Mouse (Mus musculus): ENCODE data around the gene Crebzf. TPM values are rescaled to one million over a fixed set of nuclear protein-coding genes. Genes with fewer than 3 reads are reported as not detected.

Gene Crebzf
- polyA plus RNA-seq, 1 experiment = 222 TPM

DNA sequence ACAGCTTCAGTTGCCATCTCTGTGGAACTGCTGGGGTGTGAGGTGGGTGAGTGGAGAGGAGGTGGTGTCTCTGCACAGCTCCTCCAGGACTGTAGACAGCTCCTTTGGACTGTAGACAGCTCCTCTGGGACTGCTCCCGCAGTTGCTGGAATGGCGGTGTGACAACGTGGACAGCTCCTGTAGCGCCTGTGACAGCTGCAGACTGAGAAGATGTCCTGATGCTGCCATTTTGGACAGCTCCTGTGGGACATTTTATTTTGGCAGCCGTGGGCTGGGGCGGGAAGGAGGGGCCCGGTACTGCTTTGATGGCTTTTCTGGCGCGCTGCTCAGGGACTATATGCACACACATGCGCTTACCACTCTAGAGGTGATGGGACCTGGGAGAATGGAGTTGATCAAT lies 17.8 kb downstream of the Crebzf start:
- TF ChIP-seq GATA1 (IDR thresholded peaks at IDR 0.05; ENCODE audit: low read length) = no peak

DNA sequence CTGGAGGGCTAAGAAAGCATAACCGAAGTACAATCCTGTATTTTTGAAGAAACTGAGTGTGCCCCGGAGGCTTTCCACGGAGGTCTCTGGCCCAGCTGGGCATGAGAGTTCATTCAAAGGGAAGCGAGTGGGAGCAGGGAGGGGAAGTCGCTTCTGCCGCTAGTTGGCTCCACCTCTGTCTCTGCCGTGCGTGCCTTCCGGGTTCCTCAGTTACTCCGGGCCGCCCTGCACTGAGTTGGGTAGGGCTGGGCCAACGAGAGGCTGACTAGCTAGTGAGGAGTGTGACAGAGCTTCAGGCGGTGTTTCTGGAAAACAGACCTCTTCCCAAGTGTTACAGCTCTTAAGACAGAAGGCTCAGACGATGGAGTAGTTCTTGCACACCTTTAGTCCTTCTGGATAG lies 18.4 kb downstream of the Crebzf start:
- no peak for TF ChIP-seq GATA1 (IDR thresholded peaks at IDR 0.05; ENCODE audit: low read length)

DNA sequence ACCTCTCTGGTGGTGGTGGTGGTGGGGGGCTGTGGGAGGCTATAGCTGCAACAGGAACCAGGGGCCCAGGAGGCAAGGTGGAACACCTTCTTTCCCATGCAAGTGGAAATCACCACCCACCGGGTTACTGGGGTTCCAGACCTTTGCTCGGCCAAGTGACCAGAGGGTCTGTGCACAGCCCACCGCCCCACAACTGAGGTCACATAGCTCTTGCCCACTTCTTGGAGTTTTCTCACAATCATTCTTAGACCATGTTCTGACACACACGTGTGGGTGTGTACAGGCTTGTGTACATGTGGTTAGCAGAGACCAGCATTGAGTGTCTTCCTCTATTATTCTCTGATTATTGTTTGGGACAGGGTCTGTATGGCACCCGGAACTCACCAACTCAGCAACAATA lies 18.9 kb downstream of the Crebzf start:
- TF ChIP-seq GATA1 (IDR thresholded peaks at IDR 0.05; ENCODE audit: low read length) = no peak

DNA sequence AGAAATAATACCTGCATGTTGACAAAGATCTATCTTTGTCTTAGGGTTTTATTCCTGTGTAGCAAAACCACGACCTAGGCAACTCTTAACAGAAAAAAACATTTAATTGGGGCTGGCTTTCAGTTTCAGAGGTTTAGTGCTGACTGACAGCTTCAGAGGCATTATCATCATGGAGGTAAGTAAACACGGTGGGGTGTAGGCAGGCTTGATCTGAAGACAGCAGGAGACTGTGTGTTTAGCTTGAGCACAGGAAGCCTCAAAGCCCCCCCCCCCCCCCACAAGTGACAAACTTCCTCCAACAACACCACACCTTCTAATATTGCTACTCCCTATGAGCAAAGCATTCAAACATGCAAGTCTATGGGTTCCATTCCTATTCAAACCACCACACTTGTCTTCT lies 31.0 kb downstream of the Crebzf start:
- no peak for TF ChIP-seq GATA1 (IDR thresholded peaks at IDR 0.05; ENCODE audit: low read length)

DNA sequence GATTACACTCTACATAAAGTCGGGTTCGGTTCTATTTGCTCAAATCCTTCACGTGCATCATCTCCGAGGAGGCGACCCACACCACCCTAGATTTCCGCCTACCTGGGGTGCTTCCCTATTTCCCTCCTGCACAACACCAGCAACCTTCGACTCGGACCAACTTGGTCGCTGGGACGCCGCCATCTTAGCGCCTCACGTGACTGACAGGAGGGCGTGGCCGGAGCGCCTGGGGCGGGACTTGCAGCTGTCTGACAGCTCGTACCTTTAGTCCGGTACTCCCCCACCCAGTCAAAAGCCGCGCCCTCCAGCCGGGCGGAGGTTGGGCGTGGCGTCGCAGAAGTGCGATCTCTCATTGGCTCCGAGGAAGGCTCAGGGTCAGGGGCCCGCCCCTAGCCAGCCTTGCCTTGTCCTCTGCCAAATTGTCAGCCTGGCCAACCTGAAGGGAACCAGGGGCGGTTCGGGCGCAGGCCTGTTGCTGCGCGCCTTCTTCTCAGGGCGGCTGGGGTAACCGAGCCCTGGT lies 33.3 kb downstream of the Crebzf start, which contains the start of gene Tmem126b:
Tmem126b (minus strand) TSS at position 209 of the 520 bp plus-strand sequence.
- TF ChIP-seq GATA1 (IDR thresholded peaks at IDR 0.05; ENCODE audit: low read length) = no peak

DNA sequence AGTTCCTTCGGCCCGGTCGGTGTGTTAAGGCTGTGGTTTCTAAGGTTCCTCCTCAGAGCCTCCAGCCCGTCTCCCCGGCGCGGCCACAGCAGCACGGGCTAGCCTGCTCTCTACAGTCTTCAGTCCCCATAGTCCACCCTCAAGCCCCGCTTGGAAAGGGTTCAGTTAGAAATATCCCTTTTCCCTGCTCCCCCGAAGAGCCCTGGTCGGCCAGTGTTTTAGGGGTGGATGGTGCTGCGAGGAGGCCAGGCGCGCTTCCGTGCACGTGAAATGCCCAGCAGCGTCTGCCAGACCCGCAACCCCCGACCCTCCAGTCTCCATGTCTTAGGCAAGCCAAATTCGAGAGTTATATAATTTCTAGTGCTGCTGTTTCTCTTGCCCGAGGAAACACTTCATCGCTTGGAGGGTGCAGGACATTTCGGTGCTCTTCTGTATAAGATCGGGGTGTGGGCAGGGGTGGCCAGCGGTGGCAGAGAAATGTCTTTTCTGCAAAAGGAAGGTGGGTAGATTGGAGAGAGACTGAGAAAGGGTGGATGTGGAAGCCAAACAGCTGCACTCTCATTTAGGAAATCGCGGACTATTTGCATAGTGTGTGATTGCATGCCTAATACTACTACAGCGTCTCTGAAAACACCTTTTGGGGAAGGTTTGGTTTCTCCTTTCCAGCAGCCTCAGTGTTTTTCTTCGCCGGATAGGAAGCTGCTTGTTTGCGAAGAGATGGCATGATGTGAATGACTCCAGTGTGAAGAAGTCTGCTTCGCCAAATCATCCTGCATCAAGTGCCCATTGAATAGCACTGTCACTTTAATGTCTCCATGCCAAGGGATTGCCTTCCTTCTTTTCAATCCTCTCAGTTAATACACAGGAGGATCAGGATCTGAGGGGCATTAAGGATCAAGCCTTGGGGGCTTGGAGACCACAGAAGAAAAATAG lies 34.0 kb downstream of the Crebzf start, which contains the start of gene Dlg2:
Dlg2 (plus strand) TSS at position 360 of the 933 bp plus-strand sequence.
- TF ChIP-seq GATA1 (IDR thresholded peaks at IDR 0.05; ENCODE audit: low read length) = no peak

DNA sequence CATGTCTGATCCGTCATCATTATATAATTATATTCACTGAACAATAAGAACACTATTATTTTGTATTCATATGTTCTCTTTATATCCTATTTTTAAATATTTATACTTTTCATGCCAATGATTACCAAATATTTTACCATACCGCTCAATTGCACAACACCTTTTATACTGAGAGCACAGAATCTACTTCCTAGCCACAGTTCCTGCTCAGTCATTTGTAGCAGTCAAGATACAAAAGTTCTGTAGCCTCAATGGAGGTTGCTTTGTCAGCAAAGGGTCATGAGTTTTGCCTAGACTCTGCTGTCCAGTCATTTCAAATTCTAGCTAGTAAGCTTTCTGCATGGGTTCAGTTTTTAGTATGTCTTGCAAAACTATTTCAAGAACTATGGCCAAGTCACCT lies 40.1 kb downstream of the Crebzf start:
- TF ChIP-seq GATA1 (IDR thresholded peaks at IDR 0.05; ENCODE audit: low read length) = no peak

Other genes starting within 250 kb of the Crebzf start
- gene Ccdc83, start 177.0 kb upstream of the Crebzf start, polyA plus RNA-seq (2012) = 0.11 TPM in 1 of 2 replicates, not detected in the other
- gene Sytl2, start 140.5 kb upstream of the Crebzf start, polyA plus RNA-seq (2012) = not detected in 2 replicates
- not detected in 2 replicates for gene Ccdc89, start 16.2 kb upstream of the Crebzf start, polyA plus RNA-seq (2012)
- 79.2 and 145 TPM in 2 replicates for gene Tmem126a, start 14.5 kb downstream of the Crebzf start, polyA plus RNA-seq (2012)
- 4.8 and 4.9 TPM in 2 replicates for gene Tmem126b, start 33.3 kb downstream of the Crebzf start, polyA plus RNA-seq (2012)
- gene Dlg2, start 33.9 kb downstream of the Crebzf start, polyA plus RNA-seq (2012) = not detected in 2 replicates